Mouse (Mus musculus) layer of hippocampus, postnatal 25 days (tissue): ENCODE measurements at regions not wholly inside any gene's neighbourhood (a gene's known extent, or its start where the extent isn't known, plus 50 kb on each side); places are given as distances from the start of the nearest gene placed in this dataset.

ENCODE experiments used
- DNase-seq, 2 experiments: peaks; one replicate each; pipeline ENCODE4 v3.0.0; 2022; ENCODE audit warnings: mixed read lengths in 2 of 2, low spot score in 1 of 2; ENCODE audit errors: extremely low spot score in 1 of 2

GRCm38 (mm10) chr6:28986756-28987155, 73.3 kb upstream of the Lep start:
- DNase-seq: no peak

GRCm38 (mm10) chr6:28987386-28987785, 72.6 kb upstream of the Lep start:
- no peak for DNase-seq

- DNase-seq: peak in 1 of 2 experiments; percentile 36
Measured at GRCm38 (mm10) chr6:28989433-28989832, 70.6 kb upstream of the Lep start.

GRCm38 (mm10) chr6:28990210-28990609, 69.8 kb upstream of the Lep start:
- DNase-seq: no peak

- DNase-seq: no peak
Measured at GRCm38 (mm10) chr6:28994481-28994880, 65.5 kb upstream of the Lep start.

- no peak for DNase-seq
Measured at GRCm38 (mm10) chr6:28995701-28996100, 64.3 kb upstream of the Lep start.

- no peak for DNase-seq
Measured at GRCm38 (mm10) chr6:28999386-29000094, 60.5 kb upstream of the Lep start.

- DNase-seq: no peak
Measured at GRCm38 (mm10) chr6:29002141-29002540, 57.9 kb upstream of the Lep start.

GRCm38 (mm10) chr6:29002811-29003210, 57.2 kb upstream of the Lep start:
- DNase-seq: no peak

DNA sequence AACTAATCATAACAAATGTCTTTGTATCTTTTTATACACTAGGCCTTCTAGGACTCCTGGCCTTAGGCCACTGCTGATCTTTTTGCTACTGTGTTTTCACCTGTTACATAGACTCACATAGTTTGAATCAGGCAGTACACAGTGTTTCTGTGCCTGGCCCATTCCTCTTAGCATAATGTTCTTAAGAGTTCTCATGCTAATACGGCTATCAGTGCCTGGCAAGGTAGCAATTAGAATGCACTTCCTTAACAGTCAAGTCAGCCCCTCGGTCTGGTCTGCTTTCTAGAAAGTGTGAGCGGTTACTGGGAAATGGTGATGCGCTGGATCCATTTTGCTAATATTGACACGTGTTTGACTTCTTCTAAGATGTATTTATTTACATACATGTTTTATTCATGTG, 54.2 kb upstream of the Lep start:
- no peak for DNase-seq
